Mouse (Mus musculus): ENCODE results near the gene Tbc1d25. TPM values are rescaled to one million over a fixed set of nuclear protein-coding genes. Genes with fewer than 3 reads are reported as not detected.

The Tbc1d25 gene
- polyA plus RNA-seq, 1 experiment = 27.4 TPM

GRCm38 (mm10) chrX:8142948-8143347, 33.0 kb downstream of the Tbc1d25 start:
- H3K27ac ChIP-seq (ENCODE audit: insufficient read depth, low read length) = no peak overlapping the region
- DNase-seq = no peak
- H3K4me1 ChIP-seq (ENCODE audit: control insufficient read depth, insufficient read depth, low read length) = no peaks in the 10 kb centered on the region
- H3K27me3 ChIP-seq (ENCODE audit: control insufficient read depth, insufficient read depth, low read length) = no peaks in the 10 kb centered on the region
- no peak overlapping the region for H3K4me3 ChIP-seq (replicated peaks; ENCODE audit: insufficient read depth, low read depth, low read length)
- TF ChIP-seq POLR2A (IDR thresholded peaks at IDR 0.05; ENCODE audit: borderline replicate concordance, insufficient read depth, low read length) (no peak), CTCF (IDR thresholded peaks at IDR 0.05; ENCODE audit: borderline replicate concordance, insufficient read depth, low read depth, low read length) (no peak)
- WGBS = 78% methylated on average over 7 of the region's 7 CpGs

- 55% methylated on average over 3 of the region's 3 CpGs for WGBS
- no peaks in the 10 kb centered on the region for H3K4me1 ChIP-seq (ENCODE audit: control insufficient read depth, insufficient read depth, low read length)
- no peak for TF ChIP-seq CTCF (IDR thresholded peaks at IDR 0.05; ENCODE audit: borderline replicate concordance, insufficient read depth, low read depth, low read length)
- TF ChIP-seq POLR2A (IDR thresholded peaks at IDR 0.05; ENCODE audit: borderline replicate concordance, insufficient read depth, low read length) = no peak
- no peak overlapping the region for H3K27ac ChIP-seq (ENCODE audit: insufficient read depth, low read length)
- no peaks in the 10 kb centered on the region for H3K27me3 ChIP-seq (ENCODE audit: control insufficient read depth, insufficient read depth, low read length)
- H3K4me3 ChIP-seq (replicated peaks; ENCODE audit: insufficient read depth, low read depth, low read length) = no peak overlapping the region
- no peak for DNase-seq
Measured at GRCm38 (mm10) chrX:8141058-8141457, 34.9 kb downstream of the Tbc1d25 start.

GRCm38 (mm10) chrX:8140446-8140845, 35.5 kb downstream of the Tbc1d25 start:
- 92% methylated on average over 2 of the region's 2 CpGs for WGBS
- TF ChIP-seq CTCF (IDR thresholded peaks at IDR 0.05; ENCODE audit: borderline replicate concordance, insufficient read depth, low read depth, low read length) (no peak), POLR2A (IDR thresholded peaks at IDR 0.05; ENCODE audit: borderline replicate concordance, insufficient read depth, low read length) (no peak)
- Histone ChIP-seq H3K4me3 (replicated peaks; ENCODE audit: insufficient read depth, low read depth, low read length) (no peak overlapping the region), H3K27ac (ENCODE audit: insufficient read depth, low read length) (no peak overlapping the region), H3K27me3 (ENCODE audit: control insufficient read depth, insufficient read depth, low read length) (no peaks in the 10 kb centered on the region), H3K4me1 (ENCODE audit: control insufficient read depth, insufficient read depth, low read length) (no peaks in the 10 kb centered on the region)
- no peak for DNase-seq

- no peak for TF ChIP-seq POLR2A (IDR thresholded peaks at IDR 0.05; ENCODE audit: borderline replicate concordance, insufficient read depth, low read length)
Measured at GRCm38 (mm10) chrX:8139480-8139879, 36.5 kb downstream of the Tbc1d25 start.

GRCm38 (mm10) chrX:8135886-8136285, 40.1 kb downstream of the Tbc1d25 start:
- WGBS = 40% methylated on average over 2 of the region's 2 CpGs
- peaks cover 3% of the 10 kb centered on the region; the same call in 1 of the 2 replicates for H3K4me1 ChIP-seq (ENCODE audit: control insufficient read depth, insufficient read depth, low read length)
- H3K4me3 ChIP-seq (replicated peaks; ENCODE audit: insufficient read depth, low read depth, low read length) = no peak overlapping the region
- DNase-seq = no peak
- H3K27ac ChIP-seq (ENCODE audit: insufficient read depth, low read length) = no peak overlapping the region
- no peaks in the 10 kb centered on the region for H3K27me3 ChIP-seq (ENCODE audit: control insufficient read depth, insufficient read depth, low read length)
- no peak for TF ChIP-seq CTCF (IDR thresholded peaks at IDR 0.05; ENCODE audit: borderline replicate concordance, insufficient read depth, low read depth, low read length)

More at GRCm38 (mm10) chrX:8139480-8139879, 36.5 kb downstream of the Tbc1d25 start:
- DNase-seq = no peak
- 21% methylated on average over 1 of the region's 1 CpGs for WGBS
- no peaks in the 10 kb centered on the region for H3K27me3 ChIP-seq (ENCODE audit: control insufficient read depth, insufficient read depth, low read length)
- no peak overlapping the region for H3K4me3 ChIP-seq (replicated peaks; ENCODE audit: insufficient read depth, low read depth, low read length)
- H3K4me1 ChIP-seq (ENCODE audit: control insufficient read depth, insufficient read depth, low read length) = no peaks in the 10 kb centered on the region
- no peak overlapping the region for H3K27ac ChIP-seq (ENCODE audit: insufficient read depth, low read length)

GRCm38 (mm10) chrX:8132017-8132976, 43.7 kb downstream of the Tbc1d25 start, which contains the start of gene Wdr13:
TSS of gene Wdr13 (minus strand) at chrX:8132892.
- TF ChIP-seq POLR2A (IDR thresholded peaks at IDR 0.05; ENCODE audit: borderline replicate concordance, insufficient read depth, low read length) (peak; percentile 72), CTCF (IDR thresholded peaks at IDR 0.05; ENCODE audit: borderline replicate concordance, insufficient read depth, low read depth, low read length) (no peak)

GRCm38 (mm10) chrX:8131393-8131792, 44.6 kb downstream of the Tbc1d25 start:
- Histone ChIP-seq H3K27me3 (ENCODE audit: control insufficient read depth, insufficient read depth, low read length) (no peaks in the 10 kb centered on the region), H3K4me1 (ENCODE audit: control insufficient read depth, insufficient read depth, low read length) (peaks cover 9% of the 10 kb centered on the region), H3K4me3 (replicated peaks; ENCODE audit: insufficient read depth, low read depth, low read length) (peak overlapping the region; percentile 93), H3K27ac (ENCODE audit: insufficient read depth, low read length) (no peak overlapping the region; the same call in 1 of the 2 replicates)
- 95% methylated on average over 17 of the region's 17 CpGs for WGBS
- DNase-seq = no peak
- TF ChIP-seq POLR2A (IDR thresholded peaks at IDR 0.05; ENCODE audit: borderline replicate concordance, insufficient read depth, low read length) (no peak), CTCF (IDR thresholded peaks at IDR 0.05; ENCODE audit: borderline replicate concordance, insufficient read depth, low read depth, low read length) (no peak)

More at GRCm38 (mm10) chrX:8132017-8132976, 43.7 kb downstream of the Tbc1d25 start, which contains the start of gene Wdr13:
- 5% methylated on average over 40 of the region's 40 CpGs for WGBS
- peak; percentile 90 to 92 for DNase-seq
- H3K27ac ChIP-seq (ENCODE audit: insufficient read depth, low read length) = peak within 1 kb of the TSS; percentile 94
- H3K4me3 ChIP-seq (replicated peaks; ENCODE audit: insufficient read depth, low read depth, low read length) = peak within 1 kb of the TSS; percentile 93
- peaks cover 9% of the 10 kb centered on the region for H3K4me1 ChIP-seq (ENCODE audit: control insufficient read depth, insufficient read depth, low read length)
- H3K27me3 ChIP-seq (ENCODE audit: control insufficient read depth, insufficient read depth, low read length) = no peaks in the 10 kb centered on the region

GRCm38 (mm10) chrX:8125235-8125634, 50.7 kb downstream of the Tbc1d25 start:
- Histone ChIP-seq H3K4me1 (ENCODE audit: control insufficient read depth, insufficient read depth, low read length) (peaks cover 10% of the 10 kb centered on the region), H3K27me3 (ENCODE audit: control insufficient read depth, insufficient read depth, low read length) (no peaks in the 10 kb centered on the region), H3K4me3 (replicated peaks; ENCODE audit: insufficient read depth, low read depth, low read length) (no peak overlapping the region), H3K27ac (ENCODE audit: insufficient read depth, low read length) (peak overlapping the region; percentile 50)
- TF ChIP-seq POLR2A (IDR thresholded peaks at IDR 0.05; ENCODE audit: borderline replicate concordance, insufficient read depth, low read length) = no peak
- no peak for TF ChIP-seq CTCF (IDR thresholded peaks at IDR 0.05; ENCODE audit: borderline replicate concordance, insufficient read depth, low read depth, low read length)
- no peak for DNase-seq
- WGBS = 71% methylated on average over 7 of the region's 7 CpGs
